Mouse (Mus musculus) spleen, adult 2 months (tissue): ENCODE data around the gene Arhgap21.

Source experiments
- CTCF ChIP-seq: fragments of 200-500 bp; IDR thresholded peaks from 2 replicates; pipeline ENCODE4 v1.5.1; 2011; ENCODE audit warnings: mild to moderate bottlenecking, inconsistent platforms; ENCODE audit not compliant: insufficient read depth, insufficient read length, insufficient replicate concordance; ENCODE audit errors: extremely low read depth
- POLR2A ChIP-seq: fragments of 200-500 bp; IDR thresholded peaks from 2 replicates; pipeline ENCODE4 v1.6.1; 2011; ENCODE audit warnings: low read depth, low read length, inconsistent platforms

DNA sequence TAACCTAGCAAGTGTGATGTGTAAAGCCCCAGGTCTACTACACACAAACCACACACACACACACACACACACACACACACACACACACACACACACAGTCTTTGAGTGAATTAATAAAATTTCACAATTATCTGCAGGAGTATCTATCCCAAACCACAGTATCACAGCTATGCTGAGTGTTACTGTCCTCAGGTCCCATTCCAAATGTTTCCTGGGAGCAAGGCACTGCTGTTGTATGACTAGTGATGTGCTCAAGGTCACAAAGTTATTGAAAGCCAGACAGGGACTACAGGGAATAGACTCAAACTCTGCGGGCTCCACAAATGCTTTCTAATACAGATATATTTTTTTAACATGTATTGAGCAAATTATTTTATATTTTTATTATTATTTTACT, 55.7 kb downstream of the Arhgap21 start:
- TF ChIP-seq CTCF (no peak), POLR2A (no peak)
